7 mouse cellular contexts compared by ENCODE assay signal in genomic region chr4:72195116-72195835, GRCm38 (mm10). TPM values are rescaled to one million over a fixed set of nuclear protein-coding genes. Genes with fewer than 3 reads are reported as not detected.
A peak's percentile ranks its signal among the peaks of the same experiment; 100 is the strongest.
DNase-seq lines count a peak whose midpoint lies in the region.

No protein-coding gene starts in this region.

- peak; percentile 84 for DNase-seq in 3T3-L1 (ENCODE audit: low read depth, low spot score)
- DNase-seq in MEL-GATA-1-ER (ENCODE audit: extremely low read depth, low read depth): peak; percentile 51
- peak; percentile 7 to 14 for DNase-seq in heart, postnatal 14 days
- peak; percentile 40 to 47 for DNase-seq in lung, postnatal 4 days
- DNase-seq in spleen, adult 12 weeks (ENCODE audit: low spot score): no peak
- no peak for DNase-seq in left cerebral cortex, adult 9 months (ENCODE audit: low spot score in 2 of 2)
- no peak for DNase-seq in adrenal gland, adult 8-10 months

- intact Hi-C loops in heart, postnatal 14 days (cut with DNase I): loop anchor here (5.0 to 10.0 kb wide), 2 partner anchors 78 to 130 kb away; no protein-coding TSS in a partner anchor

RNA-seq across cellular contexts. Expression of gene Tle1, which starts 5.4 kb away (rescaled TPM):
- 10 to 100 TPM; 11.6 to 14.3 TPM for total RNA-seq in heart, postnatal 14 days (2021)
- 10 to 100 TPM; 35.8 to 50.7 (median 42.2) TPM for total RNA-seq in adrenal gland, adult 8-10 months (2022)

Comparison
In these comparisons a context has a peak if more than half of its experiments do, and no peak if none do; other contexts are left out.
1. DNase-seq: peak in 3T3-L1 (single experiment), MEL-GATA-1-ER (single experiment), heart, postnatal 14 days (2 of 2) and lung, postnatal 4 days (2 of 2); none in spleen, adult 12 weeks (single experiment), left cerebral cortex, adult 9 months (0 of 2) and adrenal gland, adult 8-10 months (single experiment).